Mouse (Mus musculus) thymus, postnatal 4 days (tissue): ENCODE measurements around the gene Ezr.

Source experiments
- DNase-seq: peaks from one replicate; pipeline ENCODE4 v3.0.0; 2021

Ezr gene

DNA sequence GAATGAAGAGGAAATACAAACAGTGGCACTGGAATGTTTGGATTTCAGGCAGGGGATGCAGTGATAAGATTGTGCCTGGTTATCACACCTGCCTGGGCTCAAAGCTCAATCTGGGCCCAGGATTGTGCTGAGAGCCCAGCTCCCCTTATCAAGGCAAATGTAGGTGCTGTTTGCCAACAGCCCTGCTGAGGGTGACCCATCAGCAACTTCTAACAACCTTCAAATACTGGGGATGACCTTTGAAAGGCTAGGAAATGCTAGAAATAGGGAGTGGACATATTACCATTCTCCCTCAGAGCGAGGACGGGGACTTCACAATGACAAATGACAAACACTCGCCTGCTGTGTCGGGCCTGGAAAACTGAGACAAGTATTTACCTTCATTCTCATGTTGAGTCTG, 15.8 kb downstream of the Ezr start:
- DNase-seq: no peak

DNA sequence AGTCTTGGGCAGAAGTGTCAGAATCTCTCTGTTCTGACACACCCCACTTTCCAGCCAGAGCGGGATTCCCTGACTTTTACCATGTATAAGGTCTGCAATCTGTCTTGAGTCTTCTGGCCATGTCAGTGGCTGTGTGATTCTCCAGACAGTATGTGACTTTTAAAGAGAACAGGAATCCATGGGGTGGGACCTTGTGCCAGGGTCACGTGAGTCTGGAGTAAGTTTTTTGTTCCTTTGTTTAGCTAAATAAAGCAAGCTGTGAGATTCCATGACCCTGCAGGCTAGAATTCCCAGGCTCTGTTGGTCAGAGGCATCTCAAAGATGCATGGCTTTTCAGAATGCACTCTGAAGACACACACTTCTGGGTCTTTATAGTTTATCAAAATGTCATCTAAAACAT, 16.7 kb downstream of the Ezr start:
- DNase-seq: no peak

DNA sequence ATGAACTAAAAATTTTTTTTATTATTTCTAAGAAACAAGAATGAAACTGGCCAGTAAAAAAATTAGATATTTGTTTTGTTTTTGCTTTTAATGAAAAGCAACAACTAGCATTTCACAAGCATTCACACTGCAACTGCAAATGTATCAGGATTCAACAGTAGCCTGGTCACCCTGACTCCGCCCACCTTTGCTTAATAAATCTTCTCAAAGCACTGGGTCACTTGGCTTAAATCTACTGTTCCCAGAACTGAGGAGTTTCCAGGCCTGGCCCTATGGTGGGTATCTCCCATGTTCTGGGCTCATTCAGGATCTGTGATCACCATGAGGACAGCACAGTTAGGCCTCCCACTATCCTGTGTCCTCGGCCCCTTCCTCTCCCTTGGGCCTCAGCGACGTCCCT, 17.9 kb downstream of the Ezr start:
- no peak for DNase-seq

DNA sequence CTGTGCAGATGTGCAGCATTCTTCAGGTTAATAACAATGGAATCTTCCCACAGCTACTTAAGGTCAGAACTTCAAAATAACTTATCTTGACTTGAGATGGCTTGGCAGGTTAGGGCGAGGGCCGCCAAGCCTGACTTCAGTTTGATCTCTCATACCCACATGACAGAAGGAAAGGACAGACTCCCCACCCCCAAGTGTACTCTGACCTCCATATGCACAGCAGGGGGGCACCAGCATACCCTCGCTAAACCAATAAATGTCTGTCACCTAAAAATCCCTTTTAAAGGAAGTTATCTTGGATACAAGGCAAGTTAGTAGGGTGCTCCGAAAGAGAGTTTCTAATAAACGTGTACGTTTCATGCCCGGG, 18.4 kb downstream of the Ezr start:
- DNase-seq: no peak

DNA sequence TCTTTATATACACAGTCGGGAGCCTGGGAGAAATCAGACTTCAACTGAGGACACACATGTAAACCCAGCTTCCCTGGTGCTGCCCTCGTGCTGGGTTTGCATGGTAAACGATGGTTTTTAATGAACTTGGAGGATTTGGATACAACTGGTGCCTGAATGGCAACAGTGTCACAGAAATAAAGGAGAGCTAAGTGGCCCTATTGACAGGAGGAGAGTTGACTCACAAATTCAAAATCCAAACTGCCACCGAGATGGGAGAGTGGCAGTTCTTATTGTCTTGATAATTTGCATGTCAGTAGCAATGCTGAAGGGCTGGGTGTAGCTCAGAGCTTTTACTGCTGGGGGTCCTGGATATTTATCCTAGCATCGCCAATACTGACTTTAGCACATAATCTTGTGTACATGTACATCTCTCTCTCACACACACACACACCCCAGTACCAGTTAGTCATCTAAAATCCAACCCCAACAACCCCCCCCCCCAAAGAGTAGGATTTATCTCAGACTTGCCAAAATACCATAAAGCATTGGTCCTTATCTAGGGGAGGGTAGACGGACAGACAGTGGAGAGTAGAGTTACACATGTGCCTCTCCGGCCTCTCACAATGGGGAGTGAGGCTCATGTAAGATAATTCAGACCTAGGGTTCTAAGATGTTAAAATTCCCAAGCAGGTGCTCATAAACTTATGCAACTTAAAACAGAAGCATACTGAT, 18.9 kb downstream of the Ezr start:
- DNase-seq: no peak

DNA sequence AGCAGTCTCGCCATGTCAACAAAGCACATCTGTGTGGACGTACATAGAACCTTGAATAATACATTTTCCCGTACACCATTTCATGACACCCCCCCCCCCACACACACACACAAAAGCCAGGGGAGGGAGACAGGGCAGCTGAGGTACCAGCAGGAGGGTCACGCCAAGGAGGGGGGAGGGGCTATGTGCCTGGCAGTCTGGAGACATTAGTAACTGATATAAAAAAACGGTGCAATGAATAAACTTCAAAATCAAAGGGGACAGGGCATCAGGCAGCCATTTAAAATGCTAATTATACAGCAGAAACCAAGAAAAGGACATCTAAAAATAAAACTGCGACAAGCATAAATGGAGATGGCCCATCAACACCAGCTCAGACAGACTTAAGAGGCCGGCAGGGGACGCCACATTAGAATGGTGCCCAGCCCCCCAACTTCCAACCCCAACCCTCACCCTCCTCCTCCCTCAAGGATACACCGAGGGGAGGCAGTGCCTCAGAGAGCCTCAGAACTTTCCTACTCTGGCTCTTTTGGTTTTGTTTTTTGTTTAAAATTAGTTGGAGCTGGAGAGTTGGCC, 22.8 kb downstream of the Ezr start:
- no peak for DNase-seq

DNA sequence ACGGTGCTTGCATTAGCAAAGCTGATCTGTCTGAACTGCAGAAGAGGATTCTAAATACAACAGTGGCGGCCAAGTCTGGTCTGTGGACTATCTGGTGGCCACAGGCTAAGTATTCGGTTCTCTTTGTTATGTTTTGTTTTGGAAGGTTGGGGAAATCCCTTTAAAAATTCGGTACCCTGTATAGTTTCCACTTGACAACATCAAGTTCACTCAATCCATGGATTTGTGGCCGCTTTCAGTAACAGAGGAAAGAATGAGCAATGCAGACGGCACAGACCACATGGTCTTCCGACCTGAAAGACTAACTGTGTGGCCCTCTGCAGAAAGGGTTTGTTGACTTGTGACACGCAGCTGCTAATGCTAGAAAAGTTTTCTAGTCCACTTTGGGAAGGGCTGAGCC, 23.7 kb downstream of the Ezr start:
- no peak for DNase-seq

DNA sequence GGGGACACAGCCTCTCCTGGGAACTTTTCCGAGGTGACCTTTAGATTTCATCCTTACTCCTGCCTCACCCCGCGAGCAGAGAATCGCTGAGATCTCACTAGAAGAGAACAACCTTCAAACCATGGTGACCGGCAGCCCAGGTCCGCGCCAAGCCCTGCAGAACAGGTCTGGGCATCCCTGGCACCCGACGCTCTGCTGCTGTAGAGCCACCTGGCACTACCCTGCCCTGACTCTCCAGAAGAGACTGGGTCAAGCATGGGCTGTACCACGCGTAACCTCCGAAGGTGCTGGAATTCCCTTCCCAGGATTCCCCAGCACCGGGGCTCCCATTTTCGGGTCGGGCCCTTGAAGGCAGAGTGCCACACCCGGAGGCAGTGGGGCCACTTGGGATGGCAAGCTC, 24.7 kb downstream of the Ezr start:
- DNase-seq: no peak

DNA sequence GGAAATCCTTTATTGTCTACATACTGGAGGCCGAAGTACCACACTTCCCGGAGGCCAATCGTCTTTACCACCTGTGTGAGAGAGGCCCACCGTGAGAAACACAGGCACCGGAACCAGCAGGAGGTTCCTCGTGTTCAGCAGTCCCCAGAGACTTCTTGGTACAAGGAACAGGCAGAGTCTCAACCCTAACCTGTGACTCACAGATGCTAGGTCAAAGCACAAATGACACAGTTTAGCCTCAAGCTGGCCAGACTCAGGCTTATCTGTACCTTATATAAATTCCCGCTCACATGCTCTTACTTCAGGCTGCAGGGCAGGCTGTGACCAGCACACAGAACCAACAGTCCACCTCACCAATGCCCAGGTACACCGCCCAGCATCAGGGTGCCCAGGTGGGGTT, 26.7 kb downstream of the Ezr start:
- no peak for DNase-seq

DNA sequence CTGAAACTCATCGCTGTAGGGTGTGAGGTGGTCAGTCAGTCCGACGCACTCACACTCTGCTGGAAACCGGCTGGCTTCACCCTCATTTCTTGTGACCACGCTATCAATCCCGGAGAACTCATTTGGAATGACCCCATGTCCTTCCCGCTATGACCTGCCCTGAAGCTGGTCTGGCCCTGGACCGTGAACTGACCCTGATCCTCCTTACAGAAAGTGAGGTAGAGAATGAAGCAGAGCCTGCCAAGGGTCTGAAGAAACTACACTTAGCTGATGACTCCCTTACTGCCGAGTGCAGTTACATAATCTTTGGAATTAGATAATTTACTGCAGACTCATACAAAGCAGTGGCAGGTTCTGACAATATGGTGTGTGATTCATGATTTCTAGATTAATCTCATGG, 27.4 kb downstream of the Ezr start:
- no peak for DNase-seq

DNA sequence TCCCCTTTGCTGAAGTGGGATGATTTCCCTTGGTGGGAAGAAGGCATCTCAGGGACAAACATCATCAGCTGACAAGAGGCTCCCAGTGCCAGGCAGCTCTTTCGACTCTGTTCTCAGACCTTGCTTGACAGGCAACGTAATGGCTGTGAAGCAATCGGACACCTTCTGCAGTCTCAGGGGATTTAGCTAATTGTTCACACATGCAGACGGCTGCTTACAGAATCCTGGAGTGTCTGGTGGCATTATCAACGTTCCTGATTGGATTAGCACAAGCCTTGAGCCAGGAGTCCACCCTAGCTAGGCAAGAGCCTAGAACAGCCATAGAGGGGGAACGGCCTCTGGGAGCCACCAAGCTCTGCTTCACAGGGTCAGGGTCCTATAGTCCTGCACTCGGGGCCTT, 30.2 kb downstream of the Ezr start:
- no peak for DNase-seq

DNA sequence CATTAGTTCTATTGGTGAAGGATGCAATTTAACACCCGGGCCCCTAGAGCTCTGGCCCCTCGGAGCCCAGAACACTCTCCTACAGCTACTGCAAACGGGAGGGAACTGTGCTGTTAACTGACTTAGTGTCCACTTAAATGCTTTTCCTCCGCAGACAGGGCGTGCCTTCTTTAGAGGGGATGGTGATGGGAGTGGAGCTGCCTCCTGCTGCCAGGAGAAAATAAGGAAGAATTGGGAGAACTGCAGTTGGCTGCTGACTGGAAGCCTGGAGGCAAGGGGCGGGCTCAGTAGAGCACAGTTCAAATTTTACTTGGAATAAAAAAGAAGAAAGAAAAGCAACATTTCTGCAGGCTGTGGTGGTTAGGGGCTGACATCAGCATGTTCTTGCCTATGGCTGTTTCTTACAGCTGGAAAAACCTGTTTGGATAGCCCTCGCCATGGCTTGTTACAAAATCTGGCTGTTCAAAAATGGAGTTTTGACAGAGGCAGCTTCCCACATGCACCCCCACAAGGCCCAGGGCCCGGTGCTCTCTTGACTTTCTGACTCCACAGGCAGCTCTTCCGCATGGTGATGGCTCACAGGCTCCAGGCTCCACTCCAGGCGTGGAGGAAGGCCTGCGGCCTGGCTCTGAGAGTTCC, 31.2 kb downstream of the Ezr start:
- no peak for DNase-seq

DNA sequence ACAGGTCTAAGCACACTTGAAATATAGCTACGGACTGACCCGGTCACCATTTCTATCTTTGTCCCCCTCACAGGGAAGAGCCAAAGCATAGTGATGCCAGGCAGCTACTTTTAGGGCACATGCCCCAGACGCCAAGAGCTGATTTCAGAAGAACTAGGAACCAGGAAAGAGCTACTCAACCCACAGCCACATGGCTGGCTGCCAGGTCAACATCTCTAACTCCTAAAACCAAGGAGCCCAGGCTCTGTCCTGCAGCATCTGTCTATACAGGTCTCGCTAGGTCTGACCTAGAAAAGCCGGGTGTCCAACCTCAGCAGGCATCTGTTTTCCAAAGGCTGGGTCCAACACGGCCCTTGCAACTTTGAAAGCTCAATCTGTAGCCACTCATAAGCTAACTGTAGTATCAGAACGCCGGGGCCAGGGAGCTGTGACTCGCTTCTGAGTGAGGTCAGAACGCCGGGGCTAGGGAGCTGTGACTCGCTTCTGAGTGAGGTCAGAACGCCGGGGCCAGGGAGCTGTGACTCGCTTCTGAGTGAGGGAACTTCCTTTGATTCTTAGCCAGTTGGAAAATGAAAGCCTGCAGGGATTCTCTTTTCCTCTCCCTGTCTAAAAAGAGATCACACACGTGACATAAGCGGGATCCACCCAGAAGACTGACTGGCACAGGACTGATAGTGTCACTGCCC, 33.7 kb downstream of the Ezr start:
- DNase-seq: no peak

DNA sequence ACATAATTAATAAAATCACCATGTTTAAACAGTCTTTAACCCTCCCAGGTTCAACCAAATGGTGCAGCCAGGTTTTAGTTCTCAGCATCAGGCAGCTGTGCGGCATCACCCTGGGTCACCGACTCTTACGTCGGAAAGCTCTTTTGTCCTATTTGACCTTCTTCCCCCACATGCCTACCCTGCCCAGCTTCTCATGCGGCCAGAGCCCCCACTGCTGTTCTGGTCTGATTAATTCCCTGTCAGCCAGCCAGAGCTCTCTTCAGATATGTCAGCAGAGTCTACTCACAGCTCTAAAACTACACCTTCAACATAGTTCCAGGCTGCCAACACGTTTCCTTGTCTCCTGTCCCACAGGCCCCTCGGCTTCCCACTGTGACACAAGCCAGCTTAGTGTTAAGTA, 35.1 kb downstream of the Ezr start:
- DNase-seq: no peak

DNA sequence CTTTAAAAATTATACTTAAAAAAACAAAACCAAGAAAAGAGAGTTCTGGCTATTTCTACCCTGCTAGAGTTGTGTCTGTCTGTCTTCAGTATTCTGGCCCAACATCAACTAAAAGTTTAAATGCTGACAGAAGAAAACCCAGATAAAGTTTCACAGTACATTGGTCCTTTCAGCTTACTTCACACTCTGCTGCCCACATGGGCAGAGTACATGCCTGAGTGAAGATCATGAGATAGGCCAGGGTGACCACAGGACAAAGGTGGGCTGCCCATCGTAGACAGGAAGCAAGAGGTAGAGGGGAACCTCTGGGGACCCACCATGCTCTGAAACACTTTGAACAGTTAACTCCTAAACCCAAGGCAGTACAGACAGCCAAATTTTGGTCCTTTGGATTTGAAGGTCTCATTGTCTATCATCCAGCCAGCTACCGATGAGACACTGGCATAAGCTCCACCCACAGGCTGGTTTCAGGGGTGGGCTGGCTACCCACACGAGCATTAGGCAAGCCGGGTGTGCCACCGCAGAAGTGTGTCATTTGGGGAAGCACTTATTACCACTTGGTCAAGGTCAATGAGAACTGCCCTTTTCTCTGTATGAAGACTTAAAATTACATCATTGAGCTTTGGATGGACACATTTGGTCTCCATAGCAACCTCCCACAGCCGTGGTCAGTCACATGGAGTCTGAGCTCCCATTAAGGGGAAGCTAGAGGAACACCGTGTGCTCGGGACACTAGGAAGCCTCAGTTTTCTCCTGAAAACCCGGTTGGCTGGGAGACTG, 35.9 kb downstream of the Ezr start:
- no peak for DNase-seq

DNA sequence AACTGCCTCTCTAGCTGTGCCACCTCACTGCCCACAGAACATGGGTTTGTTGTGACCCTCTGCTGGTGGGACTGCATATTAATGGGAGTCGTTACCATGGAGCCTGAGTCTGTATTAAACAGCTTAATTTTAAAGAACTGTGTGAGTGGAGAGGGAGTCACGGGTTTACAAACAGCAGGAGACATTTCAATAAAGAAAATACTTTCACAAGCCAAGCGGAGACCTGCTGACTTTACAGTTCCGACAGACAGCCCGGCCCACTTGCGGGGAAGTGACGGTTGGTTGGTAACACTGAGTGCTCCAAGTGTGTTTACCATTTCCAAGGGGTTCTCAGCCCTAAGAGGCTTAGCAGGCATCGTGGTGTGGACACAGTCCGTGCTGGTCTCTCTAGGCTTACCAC, 36.6 kb downstream of the Ezr start:
- no peak for DNase-seq

DNA sequence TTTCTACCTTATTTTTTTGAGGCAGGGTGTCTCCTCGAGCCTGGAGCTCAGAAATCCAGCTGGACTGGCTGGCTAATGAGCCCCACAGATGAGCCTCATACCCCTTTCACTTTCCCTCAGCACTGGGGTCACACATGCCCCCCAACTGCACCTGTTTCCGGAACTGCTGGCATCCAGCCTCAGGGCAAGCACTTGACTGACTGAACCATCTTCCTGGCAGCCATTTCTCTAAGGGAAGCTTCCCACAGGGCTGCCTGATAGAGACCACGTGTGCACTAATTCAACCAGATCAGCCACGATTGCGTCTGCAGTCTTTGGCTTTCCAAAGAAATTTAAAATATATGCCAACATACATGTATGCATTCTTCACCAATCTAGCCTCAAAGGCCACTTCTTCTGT, 37.1 kb downstream of the Ezr start:
- no peak for DNase-seq

DNA sequence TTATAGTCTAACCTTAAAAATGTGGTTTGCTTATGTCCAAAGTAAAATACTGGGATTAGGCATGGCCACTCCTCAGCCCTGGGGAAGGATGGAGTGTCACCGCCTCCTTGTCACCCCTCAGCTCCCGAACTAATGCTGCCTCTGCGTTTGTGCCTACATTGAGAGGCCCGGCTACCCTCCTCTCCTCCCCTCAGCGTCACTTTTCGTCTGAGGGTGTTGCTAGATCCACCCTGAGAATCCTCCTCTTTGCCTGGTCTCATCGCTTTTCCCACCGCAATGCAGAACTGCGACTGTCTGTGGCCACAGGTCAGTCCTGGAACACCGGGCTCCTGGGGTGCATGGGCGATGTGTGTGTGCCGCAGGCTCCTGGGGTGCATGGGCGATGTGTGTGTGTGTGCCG, 37.7 kb downstream of the Ezr start:
- DNase-seq: no peak

DNA sequence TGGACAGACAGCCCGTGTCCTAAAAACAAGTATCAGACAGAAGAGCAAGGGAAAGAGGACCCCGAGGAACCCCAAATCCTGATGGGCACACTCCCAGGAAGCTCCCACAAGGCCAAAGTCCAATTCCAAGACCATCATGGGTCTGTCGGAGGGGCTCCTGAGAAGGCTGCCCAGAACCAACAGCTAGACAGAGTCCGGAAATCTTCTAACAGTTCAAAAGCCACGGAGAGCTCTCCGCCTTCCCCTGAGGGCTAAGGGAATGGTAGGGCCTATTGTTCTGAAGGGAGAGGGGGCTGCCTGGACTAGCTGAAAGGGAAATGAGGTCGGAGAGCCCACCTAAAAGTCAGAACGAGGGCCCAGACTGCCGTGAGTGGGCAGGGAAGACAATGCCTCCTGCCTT, 38.2 kb downstream of the Ezr start:
- DNase-seq: no peak

DNA sequence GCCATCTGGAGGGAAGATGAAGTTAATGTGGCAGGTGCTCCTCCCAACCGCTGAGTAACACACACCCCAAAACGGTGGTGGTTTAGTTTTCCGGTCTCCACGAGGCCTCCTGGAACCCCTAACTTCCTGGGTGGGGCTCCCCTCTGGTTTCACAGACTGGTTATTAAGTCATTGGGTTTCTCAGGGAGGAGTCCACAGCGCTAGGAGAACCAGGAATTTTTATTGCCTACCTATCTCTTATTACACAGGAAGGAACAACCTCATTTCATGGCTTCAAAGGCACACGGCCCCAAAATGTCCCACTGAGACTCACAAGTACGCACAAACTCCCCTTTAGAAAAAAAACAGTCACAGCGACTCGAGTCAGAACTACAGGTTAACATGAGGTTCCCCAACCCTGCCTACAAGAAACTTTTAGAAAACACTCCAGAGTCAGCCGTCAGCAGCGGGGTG, 38.8 kb downstream of the Ezr start:
- DNase-seq: peak; percentile 72

DNA sequence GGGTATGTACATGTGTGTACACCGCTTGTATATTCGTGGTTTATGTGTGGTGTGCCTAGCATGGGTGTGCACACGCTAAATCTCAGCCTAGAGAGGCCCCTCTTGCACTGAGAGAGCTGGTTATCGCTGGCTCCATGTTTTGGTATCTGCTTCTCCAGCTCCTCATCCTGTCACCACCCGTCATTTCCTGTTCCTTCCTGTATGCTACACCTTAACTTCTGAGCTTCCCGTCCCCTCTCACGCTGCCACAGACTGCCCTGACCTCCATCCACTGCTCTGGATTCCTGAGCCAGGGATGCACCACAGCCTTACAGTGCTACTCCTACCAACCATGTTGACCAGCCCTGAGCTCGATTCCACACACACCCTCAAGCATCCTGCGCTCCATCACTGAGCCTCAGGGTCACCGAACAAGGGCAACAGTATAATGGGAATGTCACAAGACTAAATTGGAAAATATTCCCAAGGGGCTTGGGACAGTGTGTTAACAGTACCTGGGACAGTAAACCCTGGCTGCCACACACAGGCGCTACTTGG, 39.5 kb downstream of the Ezr start:
- DNase-seq: no peak

DNA sequence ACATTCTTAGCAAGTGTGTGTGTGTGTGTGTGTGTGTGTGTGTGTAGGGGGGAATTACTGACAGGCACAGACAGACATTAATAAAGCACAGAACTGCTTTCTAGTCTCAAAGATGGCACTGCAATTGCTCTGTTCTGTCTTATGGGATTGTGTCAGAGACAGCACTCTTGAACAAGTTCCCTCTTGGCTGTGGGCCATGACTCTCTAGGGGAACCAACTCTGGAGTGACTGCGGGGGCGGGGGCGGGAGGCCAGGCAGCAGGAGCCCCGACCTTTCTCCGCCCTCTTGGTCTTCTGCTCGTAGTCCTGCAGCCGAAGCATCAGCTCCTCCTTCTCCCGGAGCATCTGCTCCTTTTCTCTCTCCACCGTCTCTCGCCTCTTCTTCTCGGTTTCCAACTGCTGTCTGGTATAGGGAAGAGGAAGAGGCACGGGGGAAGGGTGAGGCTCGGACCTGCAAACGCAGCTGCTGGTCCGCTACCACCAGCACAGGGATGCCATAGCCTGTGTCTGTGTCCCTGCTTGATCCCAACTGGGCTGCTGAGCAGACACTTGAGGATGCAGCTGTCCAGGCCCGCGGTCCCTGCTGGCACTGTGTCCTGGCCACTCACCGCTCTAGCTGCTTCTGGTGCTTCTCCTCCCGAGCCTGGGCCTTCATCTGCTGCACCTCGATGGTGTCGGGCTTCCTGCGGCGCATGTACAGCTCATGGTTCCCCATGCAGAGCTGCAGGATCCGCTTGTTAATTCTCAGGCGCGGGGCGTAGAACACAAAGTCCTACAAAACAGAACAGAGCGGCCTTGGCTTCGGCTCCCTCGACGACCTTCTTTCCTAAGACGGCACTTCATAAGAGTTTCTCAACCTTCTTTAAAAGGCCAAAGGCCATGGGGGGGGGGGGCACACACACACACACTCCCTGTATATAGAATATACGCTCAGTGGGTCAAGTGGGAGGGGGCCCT, 40.2 kb downstream of the Ezr start:
- DNase-seq: peak; percentile 4
